Mouse (Mus musculus) bone marrow, adult 2 months (tissue): Measurements from ENCODE around the gene Rnase2a.
"Not testable (repeated sequence)": the region's sequence is repeated elsewhere in the genome, so short reads cannot be mapped to it uniquely, and the experiment has no call there.

Experiments used
- CTCF ChIP-seq: fragments of 200-500 bp; IDR thresholded peaks from 2 replicates; pipeline ENCODE4 v1.5.1; 2011; ENCODE audit warnings: low read length, control low read depth; ENCODE audit not compliant: control insufficient read depth, insufficient read depth
- POLR2A ChIP-seq: fragments of 200-500 bp; IDR thresholded peaks from 2 replicates; pipeline ENCODE4 v1.6.1; 2011; ENCODE audit warnings: low read depth, mild to moderate bottlenecking, control low read depth, low read length, borderline replicate concordance; ENCODE audit not compliant: control insufficient read depth

DNA sequence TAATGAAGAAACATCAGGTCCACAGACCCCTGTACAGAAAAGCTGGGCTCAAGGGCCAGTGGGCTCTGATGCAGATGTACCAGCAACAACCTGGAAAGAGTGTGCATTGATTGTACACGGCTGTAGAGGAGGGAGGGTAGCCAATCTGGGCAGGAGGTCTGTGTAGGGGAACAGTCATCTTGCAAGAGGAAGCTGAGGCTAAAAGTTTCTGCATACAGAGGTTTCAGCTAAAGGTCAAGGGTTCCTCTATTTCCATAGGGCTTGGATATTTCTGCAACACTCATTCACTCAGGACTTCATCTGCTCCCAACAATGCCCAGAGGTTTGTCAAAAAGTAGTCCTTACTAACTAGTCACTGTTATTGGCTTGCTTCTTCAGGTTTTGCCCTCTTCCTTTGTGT is 18.4 kb downstream of the Rnase2a start:
- TF ChIP-seq CTCF, POLR2A: not testable (repeated sequence)
